Mouse (Mus musculus) frontal cortex, postnatal 10 days (tissue): ENCODE results near the gene Wfdc6b.
"Not testable (repeated sequence)": the region's sequence is repeated elsewhere in the genome, so short reads cannot be mapped to it uniquely, and the experiment has no call there.

Experiments used
- DNase-seq, 2 experiments: peaks; one replicate each; pipeline ENCODE4 v3.0.0; 2022; ENCODE audit warnings: low spot score in 2 of 2, mixed read lengths in 1 of 2

The Wfdc6b gene

GRCm38 (mm10) chr2:164613471-164613870 lies at the start of gene Wfdc6b, which contains the start of gene Wfdc8:
Gene Wfdc6b, plus strand, starts transcription at chr2:164613522.
Gene Wfdc8, minus strand, starts transcription at chr2:164613626.
- DNase-seq: peak in 1 of 2 experiments; percentile 13

GRCm38 (mm10) chr2:164564346-164564745 lies 49.0 kb upstream of the Wfdc6b start:
- no peak for DNase-seq

GRCm38 (mm10) chr2:164566997-164567396 lies 46.3 kb upstream of the Wfdc6b start:
- DNase-seq: no peak

- no peak for DNase-seq
Measured at GRCm38 (mm10) chr2:164567460-164567859, 45.9 kb upstream of the Wfdc6b start.

- not testable (repeated sequence) for DNase-seq
Measured at GRCm38 (mm10) chr2:164573359-164573758, 40.0 kb upstream of the Wfdc6b start, which contains the start of gene Spint3. Gene Spint3, minus strand, starts transcription at chr2:164573459.

GRCm38 (mm10) chr2:164585025-164585725 lies 28.1 kb upstream of the Wfdc6b start, which contains the start of gene Wfdc6a:
Gene Wfdc6a, minus strand, starts transcription at chr2:164585447.
- DNase-seq: not testable (repeated sequence)

GRCm38 (mm10) chr2:164592014-164592413 lies 21.3 kb upstream of the Wfdc6b start:
- peak in 1 of 2 experiments; percentile 10 for DNase-seq

- DNase-seq: no peak
Measured at GRCm38 (mm10) chr2:164593494-164593893, 19.8 kb upstream of the Wfdc6b start, which contains the start of gene Eppin. Gene Eppin, minus strand, starts transcription at chr2:164593594.

- DNase-seq: no peak
Measured at GRCm38 (mm10) chr2:164600179-164600578, 13.1 kb upstream of the Wfdc6b start.

- DNase-seq: no peak
Measured at GRCm38 (mm10) chr2:164603482-164603881, 9.8 kb upstream of the Wfdc6b start.

- DNase-seq: no peak
Measured at GRCm38 (mm10) chr2:164604411-164604810, 8.9 kb upstream of the Wfdc6b start.

- no peak for DNase-seq
Measured at GRCm38 (mm10) chr2:164608781-164609180, 4.5 kb upstream of the Wfdc6b start.

- DNase-seq: no peak
Measured at GRCm38 (mm10) chr2:164615386-164615785, 2.1 kb downstream of the Wfdc6b start.

- DNase-seq: no peak
Measured at GRCm38 (mm10) chr2:164619050-164619449, 5.7 kb downstream of the Wfdc6b start.

GRCm38 (mm10) chr2:164621775-164622174 lies 8.5 kb downstream of the Wfdc6b start:
- DNase-seq: no peak

- no peak for DNase-seq
Measured at GRCm38 (mm10) chr2:164635266-164635665, 21.9 kb downstream of the Wfdc6b start.

- DNase-seq: no peak
Measured at GRCm38 (mm10) chr2:164638696-164639095, 25.4 kb downstream of the Wfdc6b start, which contains the start of gene Wfdc16. Gene Wfdc16, minus strand, starts transcription at chr2:164638796.

GRCm38 (mm10) chr2:164641129-164641528 lies 27.8 kb downstream of the Wfdc6b start:
- no peak for DNase-seq

GRCm38 (mm10) chr2:164641881-164642673 lies 28.8 kb downstream of the Wfdc6b start:
- DNase-seq: peak in 1 of 2 experiments; percentile 18

GRCm38 (mm10) chr2:164655858-164656257 lies 42.5 kb downstream of the Wfdc6b start, which contains the start of gene Wfdc10:
Gene Wfdc10, plus strand, starts transcription at chr2:164656046.
- peak in 1 of 2 experiments; percentile 15 for DNase-seq

GRCm38 (mm10) chr2:164656483-164656882 lies 43.2 kb downstream of the Wfdc6b start, which contains the start of gene Wfdc9:
Gene Wfdc9, minus strand, starts transcription at chr2:164656583.
- DNase-seq: no peak

GRCm38 (mm10) chr2:164664851-164665250 lies 51.5 kb downstream of the Wfdc6b start:
- no peak for DNase-seq
